Mouse (Mus musculus) gastrocnemius, postnatal 36 days (tissue): ENCODE results near the gene Taz. TPM values are rescaled to one million over a fixed set of nuclear protein-coding genes. Genes with fewer than 3 reads are reported as not detected.

Source experiments
- microRNA-seq, 2 experiments: library from miRNA; unstranded; fragments of <30 nt; microRNA quantifications; one replicate each; pipeline ENCODE4 v1.2.0; 2021
- total RNA-seq, 2 experiments: library from RNA; stranded (reverse); gene quantifications; 2 replicates each; pipeline ENCODE4 v1.2.3; 2021

Taz gene
- total RNA-seq, 2 experiments from 2014 or later: 39.0 to 43.7 TPM

Small RNA genes lying within 50 kb of the gene (microRNA-seq; reads per million reads assigned to microRNA genes)
- 0 to 0.36 reads per million in 2 experiments for gene Mir7091
- 0 reads per million in 2 experiments for gene Mir7092

Other genes with a start within 250 kb of the Taz start
- gene Opn1mw, start 154.4 kb upstream of the Taz start, total RNA-seq: not detected
- gene Mecp2, start 146.5 kb upstream of the Taz start, total RNA-seq: 10 to 100 TPM; 21.6 to 27.7 TPM
- gene Tex28, start 114.1 kb upstream of the Taz start, total RNA-seq: not detected
- not detected for gene Tktl1, start 104.7 kb upstream of the Taz start, total RNA-seq
- gene Flna, start 32.1 kb upstream of the Taz start, total RNA-seq: 10 to 100 TPM; 32.9 to 39.5 TPM
- gene Emd, start 27.2 kb upstream of the Taz start, total RNA-seq: 10 to 100 TPM; 18.1 to 20.5 TPM
- 100 to 1,000 TPM; 133 to 141 TPM for gene Rpl10, start 11.1 kb upstream of the Taz start, total RNA-seq
- 100 to 1,000 TPM; 102 to 107 TPM for gene Dnase1l1, start 425 bp downstream of the Taz start, total RNA-seq
- 10 to 100 TPM; 83.9 to 88.0 TPM for gene Atp6ap1, start 15.2 kb downstream of the Taz start, total RNA-seq
- gene Gdi1, start 23.1 kb downstream of the Taz start, total RNA-seq: 10 to 100 TPM; 28.6 to 33.1 TPM
- gene Fam50a, start 31.1 kb downstream of the Taz start, total RNA-seq: 10 to 100 TPM; 21.7 to 22.1 TPM
- gene Plxna3, start 47.2 kb downstream of the Taz start, total RNA-seq: under 1 TPM; 0.46 to 0.64 TPM
- gene Lage3, start 71.7 kb downstream of the Taz start, total RNA-seq: 10 to 100 TPM; 33.8 to 36.3 TPM
- gene Ubl4a, start 91.3 kb downstream of the Taz start, total RNA-seq: 10 to 100 TPM; 49.5 to 51.4 TPM
- 1 to 10 TPM; 2.1 to 2.3 TPM for gene Slc10a3, start 91.4 kb downstream of the Taz start, total RNA-seq
- gene Fam3a, start 111.4 kb downstream of the Taz start, total RNA-seq: 10 to 100 TPM; 12.5 to 12.6 TPM
- 10 to 100 TPM; 20.6 to 24.2 TPM for gene Ikbkg, start 111.4 kb downstream of the Taz start, total RNA-seq
- 1 to 10 TPM; 2.9 to 3.3 TPM for gene G6pdx, start 147.3 kb downstream of the Taz start, total RNA-seq
- gene Gm6880, start 199.5 kb downstream of the Taz start, total RNA-seq: not detected